Mouse (Mus musculus) spleen, postnatal 4 days (tissue): ENCODE results near the gene Atp6v1g3.

Source experiments
- DNase-seq, 2 experiments: peaks; one replicate each; pipeline ENCODE4 v3.0.0; 2022; ENCODE audit warnings: low spot score in 2 of 2

Gene Atp6v1g3

GRCm38 (mm10) chr1:138289455-138290425, 16.2 kb downstream of the Atp6v1g3 start:
- no peak for DNase-seq

GRCm38 (mm10) chr1:138291463-138291862, 17.9 kb downstream of the Atp6v1g3 start:
- no peak for DNase-seq

GRCm38 (mm10) chr1:138294487-138294886, 20.9 kb downstream of the Atp6v1g3 start:
- DNase-seq: no peak

GRCm38 (mm10) chr1:138298156-138298555, 24.6 kb downstream of the Atp6v1g3 start:
- DNase-seq: no peak

- DNase-seq: peak in 1 of 2 experiments; percentile 30
These were observed 26.0 kb downstream of the Atp6v1g3 start for GRCm38 (mm10) chr1:138299576-138299975.

- DNase-seq: no peak
These were observed 28.4 kb downstream of the Atp6v1g3 start for GRCm38 (mm10) chr1:138301920-138302319.

GRCm38 (mm10) chr1:138302756-138303155, 29.2 kb downstream of the Atp6v1g3 start:
- no peak for DNase-seq

- DNase-seq: no peak
These were observed 29.8 kb downstream of the Atp6v1g3 start for GRCm38 (mm10) chr1:138303296-138303695.

- DNase-seq: no peak
These were observed 30.8 kb downstream of the Atp6v1g3 start for GRCm38 (mm10) chr1:138304141-138304915.

GRCm38 (mm10) chr1:138322657-138323056, 49.1 kb downstream of the Atp6v1g3 start:
- no peak for DNase-seq

GRCm38 (mm10) chr1:138323076-138323630, 49.6 kb downstream of the Atp6v1g3 start:
- DNase-seq: no peak

- no peak for DNase-seq
These were observed 52.6 kb downstream of the Atp6v1g3 start for GRCm38 (mm10) chr1:138326091-138326490.

- DNase-seq: no peak
These were observed 53.0 kb downstream of the Atp6v1g3 start for GRCm38 (mm10) chr1:138326566-138326965.

GRCm38 (mm10) chr1:138327466-138328245, 54.1 kb downstream of the Atp6v1g3 start:
- no peak for DNase-seq

GRCm38 (mm10) chr1:138328320-138328719, 54.8 kb downstream of the Atp6v1g3 start:
- DNase-seq: no peak

- no peak for DNase-seq
These were observed 57.0 kb downstream of the Atp6v1g3 start for GRCm38 (mm10) chr1:138330556-138330955.

GRCm38 (mm10) chr1:138331596-138331995, 58.1 kb downstream of the Atp6v1g3 start:
- DNase-seq: no peak

- no peak for DNase-seq
These were observed 61.2 kb downstream of the Atp6v1g3 start for GRCm38 (mm10) chr1:138334701-138335100.

GRCm38 (mm10) chr1:138337417-138337816, 63.9 kb downstream of the Atp6v1g3 start:
- no peak for DNase-seq
